Mouse (Mus musculus) bone marrow macrophage, adult 2 months (primary cell): Measurements from ENCODE around the gene Ccdc146.

Experiments
- CTCF ChIP-seq: IDR thresholded peaks from 2 replicates; pipeline ENCODE4 v1.5.1; 2012; ENCODE audit warnings: low read depth, mild to moderate bottlenecking, low read length, moderate library complexity
- POLR2A ChIP-seq: IDR thresholded peaks from 2 replicates; pipeline ENCODE4 v1.6.1; 2012; ENCODE audit warnings: mild to moderate bottlenecking, low read depth, low read length, borderline replicate concordance

DNA sequence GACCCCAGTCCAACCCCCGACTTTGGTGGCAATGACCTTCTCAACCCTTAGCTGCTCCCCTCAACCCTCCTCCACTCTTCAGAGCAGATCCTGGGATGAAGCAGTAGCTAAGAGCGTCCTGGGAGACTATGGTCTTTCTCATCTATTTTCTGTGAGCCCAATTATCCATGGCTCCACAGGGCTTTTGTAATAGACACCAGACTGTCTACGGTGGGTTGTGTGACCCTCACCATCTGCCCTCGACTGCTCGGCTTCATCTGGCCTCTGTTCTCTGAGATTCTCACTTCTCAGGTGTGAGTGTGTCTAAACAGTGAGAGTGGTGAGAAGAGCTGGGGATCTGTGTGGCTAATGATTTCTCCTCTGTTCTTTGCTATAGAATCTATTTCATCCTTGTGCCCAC is 117.3 kb downstream of the Ccdc146 start:
- TF ChIP-seq CTCF, result no peak
- no peak for TF ChIP-seq POLR2A
